Mouse (Mus musculus) embryonic fibroblast, embryonic 13.5 days (primary cell): ENCODE data around the gene Schip1. TPM values are rescaled to one million over a fixed set of nuclear protein-coding genes. Genes with fewer than 3 reads are reported as not detected.

Experiments
- H3K27ac ChIP-seq: 2 replicates; pipeline ENCODE4 v1.5.1; 2012; ENCODE audit warnings: low read length, control low read depth, inconsistent platforms; ENCODE audit not compliant: insufficient read depth
- H3K4me1 ChIP-seq: 2 replicates; pipeline ENCODE4 v1.6.1; 2011; ENCODE audit warnings: low read length; ENCODE audit not compliant: control insufficient read depth, insufficient read depth
- H3K4me3 ChIP-seq: 2 replicates; pipeline ENCODE4 v1.5.1; 2011; ENCODE audit warnings: mild to moderate bottlenecking, control low read depth, low read length; ENCODE audit not compliant: insufficient read depth
- CTCF ChIP-seq: IDR thresholded peaks from 2 replicates; pipeline ENCODE4 v1.5.1; 2011; ENCODE audit warnings: mild to moderate bottlenecking, control low read depth, low read length, moderate library complexity, borderline replicate concordance; ENCODE audit not compliant: insufficient read depth
- POLR2A ChIP-seq: IDR thresholded peaks from 2 replicates; pipeline ENCODE4 v1.6.1; 2011; ENCODE audit warnings: low read depth, mild to moderate bottlenecking, control low read depth, low read length, moderate library complexity
- polyA plus RNA-seq: library from polyadenylated mRNA; stranded (reverse); fragments of >200 nt; gene quantifications from 2 replicates; pipeline ENCODE4 v1.2.4, GENCODE M21; 2011; ENCODE audit warnings: low read depth; ENCODE audit not compliant: missing spikeins, insufficient read length

Schip1 gene
- polyA plus RNA-seq, 1 experiment: 47.5 TPM

DNA sequence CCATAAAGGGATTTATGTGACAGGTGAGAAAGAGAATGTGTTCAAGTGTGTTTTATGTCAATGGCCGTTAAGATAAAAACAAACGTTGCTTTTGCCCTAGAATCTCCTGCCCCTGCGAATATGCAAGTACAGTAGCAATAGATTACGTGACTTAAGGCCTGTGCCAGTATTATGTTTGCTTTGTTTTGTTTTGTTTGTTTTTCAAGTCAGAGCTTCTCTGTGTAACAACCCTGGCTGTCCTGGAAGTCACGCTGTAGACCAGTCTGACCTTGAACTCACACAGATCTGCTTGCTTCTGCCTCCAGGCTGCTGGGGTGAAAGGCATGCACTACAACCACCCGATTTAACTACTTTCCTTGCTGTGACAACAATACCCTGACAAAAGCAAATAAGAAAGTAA lies 197.7 kb downstream of the Schip1 start:
- H3K27ac ChIP-seq: no peak overlapping the region

DNA sequence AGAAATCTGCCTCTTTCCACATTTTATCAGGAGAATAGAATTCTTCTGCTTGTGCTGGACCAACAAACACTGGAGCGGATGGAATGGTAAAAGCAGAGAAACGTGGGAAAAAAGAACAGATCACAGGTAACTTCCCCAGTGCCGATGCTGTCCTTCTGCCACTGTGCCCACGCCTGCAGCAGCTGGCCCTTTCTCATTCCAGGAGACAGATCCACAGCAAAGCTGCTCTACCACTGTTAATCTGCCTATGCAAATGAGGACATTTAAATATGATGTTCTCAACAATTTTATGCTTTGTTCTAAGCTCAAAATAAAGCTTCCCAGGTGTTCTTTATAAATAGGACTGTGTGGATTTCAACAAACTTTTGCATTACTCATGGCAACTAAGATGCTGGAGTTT lies 203.3 kb downstream of the Schip1 start:
- TF ChIP-seq CTCF (no peak), POLR2A (no peak)

More for the DNA sequence above, 197.7 kb downstream of the Schip1 start:
- H3K4me1 ChIP-seq: no peaks in the 10 kb centered on the region
- TF ChIP-seq POLR2A: no peak
- no peak for TF ChIP-seq CTCF
- H3K4me3 ChIP-seq: no peak overlapping the region

DNA sequence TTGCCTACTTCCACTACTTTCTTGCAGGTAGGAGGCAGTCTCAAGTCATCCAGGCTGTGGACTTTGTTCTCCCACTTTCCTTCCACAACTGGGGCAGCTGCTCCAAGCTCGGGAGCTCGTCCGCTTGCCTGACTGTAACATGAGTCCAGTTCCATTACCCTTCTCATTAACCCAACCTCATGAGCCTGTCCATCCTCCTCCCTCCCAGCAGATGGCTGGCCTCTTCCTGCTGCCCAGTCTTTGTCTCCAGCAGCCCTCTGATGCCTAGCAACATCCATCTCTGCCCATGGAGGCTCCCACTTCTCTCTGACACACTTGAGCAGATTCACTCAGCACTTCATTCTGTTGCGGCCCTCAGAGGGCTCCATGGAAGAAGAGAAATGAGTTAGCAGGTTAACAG lies 204.6 kb downstream of the Schip1 start:
- Histone ChIP-seq H3K4me1 (no peaks in the 10 kb centered on the region), H3K27ac (no peak overlapping the region), H3K4me3 (no peak overlapping the region)
- TF ChIP-seq CTCF: no peak
- no peak for TF ChIP-seq POLR2A

More for the DNA sequence above, 203.3 kb downstream of the Schip1 start:
- no peak overlapping the region for H3K27ac ChIP-seq
- no peaks in the 10 kb centered on the region for H3K4me1 ChIP-seq
- H3K4me3 ChIP-seq: no peak overlapping the region

DNA sequence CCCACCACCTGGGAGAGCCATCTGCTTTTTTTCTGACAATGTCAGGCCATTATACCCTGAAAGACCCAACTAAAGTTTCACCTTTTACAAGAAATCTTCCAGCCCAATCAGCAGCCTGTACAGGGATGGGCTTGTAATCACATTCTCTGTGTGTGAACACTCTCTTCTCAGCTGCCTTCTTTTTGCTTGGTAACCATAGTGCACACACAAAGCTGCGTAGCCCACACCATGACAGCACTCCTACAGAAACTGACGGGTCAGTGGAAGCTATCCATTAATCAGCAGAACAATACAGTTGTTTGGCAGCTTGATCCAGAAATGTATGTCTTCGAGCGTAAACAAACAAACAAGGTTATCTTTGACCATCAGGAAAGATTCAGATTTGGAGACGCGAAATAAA lies 205.6 kb downstream of the Schip1 start:
- Histone ChIP-seq H3K4me3 (no peak overlapping the region), H3K27ac (no peak overlapping the region), H3K4me1 (no peaks in the 10 kb centered on the region)
- TF ChIP-seq POLR2A (no peak), CTCF (no peak)

DNA sequence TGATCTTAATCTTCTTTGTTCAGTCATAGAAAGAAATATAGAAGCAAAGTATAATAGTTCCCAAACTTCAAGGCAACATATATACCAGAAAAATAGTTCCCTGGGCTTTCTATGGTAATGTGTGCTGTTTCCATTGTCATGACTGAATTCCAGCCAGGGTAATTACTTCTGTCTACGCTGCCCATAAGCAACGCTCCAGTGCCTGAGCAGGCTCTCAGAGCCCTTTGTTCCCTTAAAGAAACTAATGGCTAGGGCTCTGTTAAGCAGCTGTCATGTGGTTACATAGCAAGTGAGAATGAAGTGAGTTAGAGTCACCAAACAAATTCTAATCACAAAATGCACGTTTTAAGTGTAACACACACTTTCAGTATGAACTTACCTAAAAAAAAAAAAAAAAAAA lies 206.9 kb downstream of the Schip1 start:
- no peak overlapping the region for H3K4me3 ChIP-seq
- no peak overlapping the region for H3K27ac ChIP-seq
- no peaks in the 10 kb centered on the region for H3K4me1 ChIP-seq
- TF ChIP-seq POLR2A: no peak
- no peak for TF ChIP-seq CTCF

DNA sequence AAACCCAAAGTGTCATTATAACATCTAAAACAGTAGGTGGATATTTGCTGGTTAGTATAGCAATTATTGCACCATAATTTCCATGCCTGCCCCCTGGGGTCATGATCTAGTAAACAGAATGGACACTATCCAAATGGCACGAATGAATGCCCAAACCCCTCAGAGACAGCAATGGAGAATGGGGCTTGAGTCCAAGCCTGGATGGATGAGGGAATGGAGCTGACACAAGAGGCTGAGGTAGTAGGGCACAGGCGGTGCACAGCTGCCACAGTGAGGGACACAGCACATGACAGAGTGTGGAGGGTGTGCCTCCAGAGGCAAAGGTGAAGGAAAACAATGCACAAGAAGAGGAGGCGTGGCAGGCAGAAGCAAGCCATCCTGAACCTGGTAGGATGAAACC lies 207.3 kb downstream of the Schip1 start:
- no peak overlapping the region for H3K4me3 ChIP-seq
- H3K27ac ChIP-seq: no peak overlapping the region
- TF ChIP-seq CTCF (no peak), POLR2A (no peak)
- H3K4me1 ChIP-seq: no peaks in the 10 kb centered on the region

DNA sequence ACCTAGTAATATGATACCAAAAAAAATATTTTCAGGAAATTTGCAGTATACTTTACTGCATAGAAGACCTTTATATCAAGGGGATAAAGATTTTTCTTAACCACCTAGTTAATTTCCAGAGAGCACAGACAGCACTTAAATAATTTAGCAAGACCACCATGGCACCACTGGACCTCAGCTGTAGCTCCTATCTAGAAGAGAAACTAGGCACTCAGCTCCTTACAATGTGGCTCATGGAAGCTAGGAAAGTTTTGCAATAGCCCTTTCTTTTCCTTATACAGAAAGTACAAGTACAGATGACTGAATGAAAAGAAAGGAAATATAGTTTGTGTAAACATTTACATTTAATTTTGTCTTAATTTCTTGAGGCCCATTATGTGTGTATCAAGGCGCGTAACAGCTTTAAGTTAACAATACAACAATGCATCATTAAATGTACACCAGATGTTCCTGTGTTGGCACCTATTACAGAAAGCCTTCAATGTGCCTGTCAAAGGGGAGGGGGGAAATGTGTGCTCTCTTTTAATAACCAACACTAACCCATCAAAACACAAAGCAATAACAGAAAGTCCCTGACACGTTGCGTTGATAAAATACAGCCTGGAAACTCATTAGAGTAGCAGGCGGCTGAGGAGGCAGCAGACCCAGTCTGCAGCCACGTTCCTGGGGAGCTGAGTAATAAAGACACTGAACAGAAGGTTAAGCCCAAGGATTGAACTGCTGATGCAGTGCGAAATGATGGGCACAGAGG lies 218.4 kb downstream of the Schip1 start:
- no peak overlapping the region for H3K27ac ChIP-seq
- H3K4me3 ChIP-seq: no peak overlapping the region
- TF ChIP-seq CTCF: no peak
- no peak for TF ChIP-seq POLR2A
- H3K4me1 ChIP-seq: no peaks in the 10 kb centered on the region

DNA sequence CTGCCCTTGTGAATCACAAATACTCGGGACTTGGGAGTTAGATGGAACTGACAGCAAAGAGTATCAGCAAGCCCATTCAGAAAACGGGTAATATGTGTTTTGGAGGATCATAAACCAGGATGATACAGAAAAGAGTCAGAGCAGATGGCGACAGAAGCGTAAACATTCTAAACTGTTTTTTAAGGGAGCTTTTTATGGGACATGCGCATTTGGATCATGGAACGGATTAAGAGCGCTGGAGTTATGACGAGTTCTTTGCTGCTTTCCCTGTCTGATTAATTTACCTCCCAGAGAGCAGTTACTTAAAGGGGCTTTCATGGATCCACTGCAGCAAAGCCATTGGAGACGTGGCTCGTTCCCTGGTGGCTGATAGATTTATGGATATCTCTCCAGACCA lies 219.0 kb downstream of the Schip1 start:
- Histone ChIP-seq H3K4me3 (no peak overlapping the region), H3K27ac (no peak overlapping the region), H3K4me1 (no peaks in the 10 kb centered on the region)
- TF ChIP-seq CTCF: no peak

DNA sequence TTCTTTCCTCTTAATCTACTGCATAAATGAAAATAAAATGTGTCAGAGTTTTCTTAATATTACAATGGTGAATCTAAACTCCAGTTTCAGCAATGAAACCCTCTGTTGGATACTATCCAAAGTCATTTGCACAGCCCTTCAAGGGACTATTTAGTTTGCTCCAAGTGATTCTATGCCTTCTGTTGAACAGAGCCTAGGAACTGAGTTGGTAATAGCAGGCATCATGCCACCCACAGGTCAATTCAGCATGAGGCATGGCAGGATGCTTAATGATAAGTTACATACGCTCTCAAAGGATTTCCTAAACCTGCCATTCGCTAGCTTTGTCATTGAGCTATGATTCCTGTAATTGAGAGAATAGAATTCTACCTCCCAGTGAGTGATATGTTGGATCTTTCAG lies 219.9 kb downstream of the Schip1 start:
- TF ChIP-seq CTCF (no peak), POLR2A (no peak)
- H3K4me3 ChIP-seq: no peak overlapping the region
- no peaks in the 10 kb centered on the region for H3K4me1 ChIP-seq
- no peak overlapping the region for H3K27ac ChIP-seq

DNA sequence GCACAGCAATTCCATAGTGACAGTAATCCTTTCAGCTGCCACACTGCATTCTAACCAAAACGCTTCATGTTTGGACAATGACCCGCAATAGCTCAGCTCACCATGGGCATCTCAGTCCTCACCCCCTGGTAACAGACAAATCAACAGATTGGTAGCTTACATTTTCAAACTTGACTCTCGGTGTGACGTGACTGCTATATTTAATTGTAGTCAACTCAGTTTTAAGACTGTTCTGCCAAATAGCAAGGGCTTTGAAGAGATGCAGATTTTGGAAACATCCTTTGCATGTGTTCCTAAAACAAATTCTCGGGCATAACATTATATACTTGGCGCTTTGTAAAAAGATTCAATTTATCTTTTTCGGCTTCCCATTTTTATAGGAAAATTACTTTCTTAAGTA lies 232.2 kb downstream of the Schip1 start:
- TF ChIP-seq POLR2A: no peak
- TF ChIP-seq CTCF: no peak
- Histone ChIP-seq H3K4me1 (no peaks in the 10 kb centered on the region), H3K27ac (no peak overlapping the region), H3K4me3 (no peak overlapping the region)
